Mouse (Mus musculus): ENCODE measurements around the gene Spcs2.

GRCm38 (mm10) chr7:99893967-99894366, 30.7 kb upstream of the Spcs2 start:
- TF ChIP-seq CTCF (conservative IDR thresholded peaks at IDR 0.05 in 1 of 2, IDR thresholded peaks at IDR 0.05 in 1 of 2; ENCODE audit: low read depth in 2 of 2, low read length in 2 of 2) (no peak), MAX (IDR thresholded peaks at IDR 0.05; ENCODE audit: low read length) (no peak)
